Mouse (Mus musculus) cerebellum, adult 2 months (tissue): ENCODE results near the gene Fbxo44.
"Not testable (repeated sequence)": the region's sequence is repeated elsewhere in the genome, so short reads cannot be mapped to it uniquely, and the experiment has no call there.

ENCODE experiments used
- CTCF ChIP-seq: fragments of 200-500 bp; IDR thresholded peaks from 2 replicates; pipeline ENCODE4 v1.5.1; 2011; ENCODE audit warnings: low read depth, mild to moderate bottlenecking, control low read depth, low read length, moderate library complexity, borderline replicate concordance; ENCODE audit not compliant: insufficient read depth
- POLR2A ChIP-seq: fragments of 200-500 bp; IDR thresholded peaks from 2 replicates; pipeline ENCODE4 v1.6.1; 2011; ENCODE audit warnings: low read length, control low read depth, borderline replicate concordance; ENCODE audit not compliant: insufficient read depth

- TF ChIP-seq CTCF, POLR2A: not testable (repeated sequence)
Observed at GRCm38 (mm10) chr4:148176603-148177002, 16.3 kb upstream of the Fbxo44 start.
